Mouse (Mus musculus): ENCODE results near the gene Dnajb2. TPM values are rescaled to one million over a fixed set of nuclear protein-coding genes. Genes with fewer than 3 reads are reported as not detected.
A peak's percentile ranks its signal among the peaks of the same experiment; 100 is the strongest.

Dnajb2 gene
- polyA plus RNA-seq, 2 experiments, result 12.5 to 21.1 TPM

- no peak for TF ChIP-seq CTCF (IDR thresholded peaks at IDR 0.05; ENCODE audit: low read depth)
- no peak for TF ChIP-seq EP300 (IDR thresholded peaks at IDR 0.05; ENCODE audit: low read depth)
- H3K4me1 ChIP-seq (replicated peaks; ENCODE audit: control insufficient read depth in 2 of 2, insufficient read depth in 2 of 2, low read length in 1 of 2), result peaks cover 0 to 6% of the 10 kb centered on the region in 2 experiments; a peak in 2 of 4 replicates
- H3K4me3 ChIP-seq (ENCODE audit: insufficient read depth in 1 of 2, low read depth in 2 of 2, low read length in 2 of 2), result no peak overlapping the region
- H3K27ac ChIP-seq, result no peak overlapping the region
- DNase-seq (ENCODE audit: low read depth in 3 of 3, low spot score in 3 of 3), result no peak
- H3K9ac ChIP-seq (replicated peaks), result no peak overlapping the region
- 55% methylated on average over 9 of the region's 9 CpGs for WGBS (ENCODE audit: insufficient replicate concordance)
- no peaks in the 10 kb centered on the region for H3K9me3 ChIP-seq (ENCODE audit: control insufficient read depth, low read length)
- H3K27me3 ChIP-seq (ENCODE audit: control insufficient read depth, insufficient read depth, low read length), result no peaks in the 10 kb centered on the region
- H3K36me3 ChIP-seq (replicated peaks; ENCODE audit: control insufficient read depth, insufficient read depth, low read depth), result no peaks in the 10 kb centered on the region; the same call in 1 of the 2 replicates
- no peak overlapping the region for H3K4me2 ChIP-seq (ENCODE audit: low read depth)
- no peak for ATAC-seq (ENCODE audit: insufficient read depth)
These were observed 12.0 kb downstream of the Dnajb2 start for GRCm38 (mm10) chr1:75248041-75248772.

- Histone ChIP-seq H3K9ac (replicated peaks) (no peak overlapping the region), H3K4me2 (ENCODE audit: low read depth) (no peak overlapping the region), H3K4me3 (ENCODE audit: insufficient read depth in 1 of 2, low read depth in 2 of 2, low read length in 2 of 2) (no peak overlapping the region), H3K27me3 (ENCODE audit: control insufficient read depth, insufficient read depth, low read length) (no peaks in the 10 kb centered on the region), H3K27ac (no peak overlapping the region), H3K9me3 (ENCODE audit: control insufficient read depth, low read length) (no peaks in the 10 kb centered on the region), H3K36me3 (replicated peaks; ENCODE audit: control insufficient read depth, insufficient read depth, low read depth) (no peaks in the 10 kb centered on the region), H3K4me1 (replicated peaks; ENCODE audit: control insufficient read depth in 2 of 2, insufficient read depth in 2 of 2, low read length in 1 of 2) (peaks cover 0 to 6% of the 10 kb centered on the region in 2 experiments; a peak in 2 of 4 replicates)
- WGBS (ENCODE audit: insufficient replicate concordance), result 82% methylated on average over 3 of the region's 3 CpGs
- no peak for DNase-seq (ENCODE audit: low read depth in 3 of 3, low spot score in 3 of 3)
- TF ChIP-seq EP300 (IDR thresholded peaks at IDR 0.05; ENCODE audit: low read depth) (no peak), CTCF (IDR thresholded peaks at IDR 0.05; ENCODE audit: low read depth) (no peak)
- no peak for ATAC-seq (ENCODE audit: insufficient read depth)
These were observed 14.3 kb downstream of the Dnajb2 start for GRCm38 (mm10) chr1:75250498-75250897.

GRCm38 (mm10) chr1:75251112-75251970 lies 15.1 kb downstream of the Dnajb2 start:
- WGBS (ENCODE audit: insufficient replicate concordance), result 8% methylated on average over 22 of the region's 22 CpGs
- Histone ChIP-seq H3K4me1 (replicated peaks; ENCODE audit: control insufficient read depth in 2 of 2, insufficient read depth in 2 of 2, low read length in 1 of 2) (peaks cover 0 to 6% of the 10 kb centered on the region in 2 experiments; a peak in 2 of 4 replicates), H3K4me3 (ENCODE audit: insufficient read depth in 1 of 2, low read depth in 2 of 2, low read length in 2 of 2) (no peak overlapping the region; a peak in 1 of 4 replicates), H3K36me3 (replicated peaks; ENCODE audit: control insufficient read depth, insufficient read depth, low read depth) (no peaks in the 10 kb centered on the region), H3K27me3 (ENCODE audit: control insufficient read depth, insufficient read depth, low read length) (no peaks in the 10 kb centered on the region), H3K9ac (replicated peaks) (no peak overlapping the region), H3K27ac (no peak overlapping the region), H3K9me3 (ENCODE audit: control insufficient read depth, low read length) (no peaks in the 10 kb centered on the region), H3K4me2 (ENCODE audit: low read depth) (peak overlapping the region; percentile 50)
- DNase-seq (ENCODE audit: low read depth in 3 of 3, low spot score in 3 of 3), result peak; percentile 51 to 70 (median 60)
- TF ChIP-seq EP300 (IDR thresholded peaks at IDR 0.05; ENCODE audit: low read depth), result 0 out of 2 replicates have a peak, but pooled peaks have one; percentile 20
- peak; percentile 98 for TF ChIP-seq CTCF (IDR thresholded peaks at IDR 0.05; ENCODE audit: low read depth)
- ATAC-seq (ENCODE audit: insufficient read depth), result peak; percentile 66

GRCm38 (mm10) chr1:75252308-75252707 lies 16.1 kb downstream of the Dnajb2 start:
- Histone ChIP-seq H3K27me3 (ENCODE audit: control insufficient read depth, insufficient read depth, low read length) (no peaks in the 10 kb centered on the region), H3K4me1 (replicated peaks; ENCODE audit: control insufficient read depth in 2 of 2, insufficient read depth in 2 of 2, low read length in 1 of 2) (peaks cover 0 to 6% of the 10 kb centered on the region in 2 experiments; a peak in 2 of 4 replicates), H3K9me3 (ENCODE audit: control insufficient read depth, low read length) (no peaks in the 10 kb centered on the region), H3K27ac (no peak overlapping the region), H3K36me3 (replicated peaks; ENCODE audit: control insufficient read depth, insufficient read depth, low read depth) (no peaks in the 10 kb centered on the region), H3K4me2 (ENCODE audit: low read depth) (no peak overlapping the region), H3K4me3 (ENCODE audit: insufficient read depth in 1 of 2, low read depth in 2 of 2, low read length in 2 of 2) (no peak overlapping the region), H3K9ac (replicated peaks) (no peak overlapping the region)
- ATAC-seq (ENCODE audit: insufficient read depth) (no peak), DNase-seq (ENCODE audit: low read depth in 3 of 3, low spot score in 3 of 3) (no peak)
- WGBS (ENCODE audit: insufficient replicate concordance), result 61% methylated on average over 13 of the region's 13 CpGs
- TF ChIP-seq CTCF (IDR thresholded peaks at IDR 0.05; ENCODE audit: low read depth) (no peak), EP300 (IDR thresholded peaks at IDR 0.05; ENCODE audit: low read depth) (no peak)

- H3K9ac ChIP-seq (replicated peaks), result no peak overlapping the region
- TF ChIP-seq CTCF (IDR thresholded peaks at IDR 0.05; ENCODE audit: low read depth), result peak; percentile 55
- no peak for TF ChIP-seq EP300 (IDR thresholded peaks at IDR 0.05; ENCODE audit: low read depth)
- no peak overlapping the region for H3K4me3 ChIP-seq (ENCODE audit: insufficient read depth in 1 of 2, low read depth in 2 of 2, low read length in 2 of 2)
- H3K4me2 ChIP-seq (ENCODE audit: low read depth), result no peak overlapping the region
- H3K4me1 ChIP-seq (replicated peaks; ENCODE audit: control insufficient read depth in 2 of 2, insufficient read depth in 2 of 2, low read length in 1 of 2), result peaks cover 0 to 6% of the 10 kb centered on the region in 2 experiments; a peak in 2 of 4 replicates
- no peak overlapping the region for H3K27ac ChIP-seq
- H3K36me3 ChIP-seq (replicated peaks; ENCODE audit: control insufficient read depth, insufficient read depth, low read depth), result no peaks in the 10 kb centered on the region
- no peaks in the 10 kb centered on the region for H3K9me3 ChIP-seq (ENCODE audit: control insufficient read depth, low read length)
- ATAC-seq (ENCODE audit: insufficient read depth) (no peak), DNase-seq (ENCODE audit: low read depth in 3 of 3, low spot score in 3 of 3) (no peak)
- 75% methylated on average over 16 of the region's 16 CpGs for WGBS (ENCODE audit: insufficient replicate concordance)
- no peaks in the 10 kb centered on the region for H3K27me3 ChIP-seq (ENCODE audit: control insufficient read depth, insufficient read depth, low read length)
These were observed 16.8 kb downstream of the Dnajb2 start for GRCm38 (mm10) chr1:75253029-75253428.

All from liver, embryonic 14.5 days (tissue).